Mouse (Mus musculus) layer of hippocampus, adult 6 months (tissue): Measurements from ENCODE around the gene Rnf135. TPM values are rescaled to one million over a fixed set of nuclear protein-coding genes. Genes with fewer than 3 reads are reported as not detected.

Experiments
- long read RNA-seq, 2 experiments: library from polyadenylated mRNA; unstranded; transcript quantifications; one replicate each; pipeline ENCODE4 v2.0.0; 2019 to 2020
- polyA plus RNA-seq: library from polyadenylated mRNA; unstranded; fragments of <200 nt; fragmentation: Nextera tagmentation; gene quantifications from 2 replicates; pipeline ENCODE4 v1.2.3, GENCODE M21; 2021

Rnf135 gene
- polyA plus RNA-seq = 5.4 and 5.8 TPM in 2 replicates
- long read RNA-seq, experiment 1, transcript Rnf135-201 (5 exons, 1,984 nt) = major isoform, 6 of 9 reads
- long read RNA-seq, experiment 1, partial matches to known transcripts = 0 of 9 reads
- long read RNA-seq, experiment 1, other reads (novel, unspliced or antisense) = 3 of 9 reads
- long read RNA-seq, experiment 2, transcript Rnf135-201 (5 exons, 1,984 nt) = major isoform, 24 of 36 reads
- long read RNA-seq, experiment 2, partial matches to known transcripts = 0 of 36 reads
- long read RNA-seq, experiment 2, other reads (novel, unspliced or antisense) = 12 of 36 reads

DNA sequence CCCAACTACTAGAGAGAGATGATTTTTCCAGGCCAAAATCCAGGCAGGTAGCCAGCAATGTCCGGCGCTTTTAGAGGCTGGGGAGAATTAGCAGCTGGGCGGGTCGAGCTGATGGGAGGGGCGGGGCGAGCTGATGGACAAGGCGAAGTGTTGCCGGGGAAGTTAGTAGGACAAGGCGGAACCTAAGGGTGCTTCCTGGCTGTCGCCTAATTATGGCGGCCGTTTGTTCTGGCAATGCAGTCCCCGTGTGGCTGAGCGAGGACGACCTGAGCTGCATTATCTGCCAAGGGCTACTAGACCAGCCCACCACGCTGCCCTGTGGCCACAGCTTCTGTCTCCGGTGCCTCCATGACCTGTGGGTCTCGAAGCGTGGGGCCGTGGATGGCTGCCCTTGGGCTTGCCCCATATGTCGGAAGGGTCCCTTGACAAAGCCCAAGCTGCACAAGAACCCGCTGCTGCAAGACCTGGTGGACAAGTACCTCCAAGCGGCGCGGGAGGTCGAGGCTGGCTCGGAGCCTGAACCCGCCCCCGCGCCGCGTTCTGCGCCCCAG, at the start of gene Rnf135:
TSS of gene Rnf135 (plus strand) at position 147 of the 551 bp plus-strand sequence.

DNA sequence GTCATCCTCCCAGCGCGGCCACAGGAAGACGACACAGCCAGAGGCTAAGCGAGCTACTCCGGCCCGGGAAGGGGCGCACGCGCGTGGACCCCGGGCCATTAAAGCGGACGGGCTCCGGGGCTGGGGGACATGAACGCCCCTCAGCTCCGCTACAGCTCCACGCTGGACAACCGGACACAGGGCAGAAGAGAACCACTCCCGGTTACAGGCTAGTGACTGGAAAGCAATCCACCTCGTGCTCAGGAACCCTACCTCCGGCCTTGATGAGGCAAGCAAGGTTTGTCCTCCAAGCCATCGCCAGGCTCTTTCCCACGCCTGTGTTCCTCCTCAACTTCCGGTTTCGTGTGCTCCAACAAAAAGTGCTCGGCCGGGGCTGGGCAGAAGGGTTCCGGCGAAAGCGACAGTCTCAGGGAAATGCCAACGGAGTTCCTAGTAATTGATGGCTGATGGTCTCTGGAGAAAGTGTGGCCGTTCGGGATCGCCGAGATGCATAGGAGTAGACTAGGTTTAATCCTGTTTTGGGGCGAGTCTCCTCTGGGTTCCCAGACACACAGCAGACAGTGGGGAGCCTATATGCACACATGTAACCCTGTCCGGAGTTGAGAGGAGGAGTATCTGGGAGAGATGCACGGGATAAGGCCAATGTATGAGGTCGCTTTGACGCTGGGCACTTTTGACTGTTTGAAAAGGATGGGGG, 41.7 kb upstream of the Rnf135 start, which contains the start of gene Tefm:
TSS of gene Tefm (minus strand) at position 351 of the 697 bp plus-strand sequence.

GRCm38 (mm10) chr11:80153857-80154495, 29.7 kb upstream of the Rnf135 start, which contains the start of gene Adap2:
Gene Adap2, plus strand, starts transcription at chr11:80154105.

DNA sequence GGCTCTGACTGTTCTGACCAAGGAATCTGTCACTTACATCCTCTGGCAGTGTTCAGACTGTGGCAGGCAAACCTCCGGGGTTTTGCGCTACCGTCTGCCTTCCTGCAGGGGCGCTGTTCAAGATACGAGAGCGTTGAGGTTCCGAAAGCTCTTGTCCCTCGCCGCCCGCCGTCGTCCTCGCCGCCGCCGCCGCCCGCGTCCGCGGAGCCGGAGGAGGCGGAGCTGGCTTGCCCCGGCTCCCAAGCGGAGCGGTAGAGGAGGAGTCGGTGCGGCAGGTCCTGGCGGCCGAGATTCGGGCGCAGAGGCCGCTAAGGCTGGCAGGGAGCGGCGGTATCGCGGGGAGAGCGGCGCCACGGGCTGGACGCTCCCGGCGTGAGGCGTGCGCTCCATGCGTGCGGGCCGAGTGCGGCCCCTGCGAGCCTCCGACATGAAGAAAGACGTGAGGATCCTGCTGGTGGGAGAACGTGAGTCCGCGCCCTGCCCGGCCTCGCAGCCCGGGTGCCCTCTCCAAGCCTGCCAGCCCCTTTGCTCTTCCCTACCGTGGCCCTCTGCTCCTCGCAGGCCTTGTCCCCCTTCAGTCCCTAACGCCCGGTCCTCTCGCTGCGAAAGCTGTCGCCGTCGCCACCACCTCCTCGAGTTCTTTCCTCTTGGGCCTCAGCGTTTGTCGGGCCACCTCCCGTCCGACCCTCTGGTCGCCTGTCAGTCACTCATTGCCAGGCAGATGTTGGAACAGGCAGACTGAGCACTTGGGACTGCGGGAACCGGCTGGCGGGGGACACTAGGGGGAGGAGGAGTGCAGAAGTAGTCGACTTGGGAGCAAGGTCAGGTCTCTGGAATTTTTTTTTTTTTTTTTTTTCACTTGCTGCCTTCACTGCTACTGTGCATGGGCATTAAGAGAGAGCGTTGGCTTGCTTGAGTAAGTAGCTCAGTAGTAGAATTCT, 25.5 kb downstream of the Rnf135 start, which contains the start of gene Rhot1:
TSS of gene Rhot1 (plus strand) at position 160 of the 941 bp plus-strand sequence.

Other genes starting within 250 kb of the Rnf135 start
- gene Utp6, start 221.5 kb upstream of the Rnf135 start, polyA plus RNA-seq = 4.1 and 4.4 TPM in 2 replicates
- gene Suz12, start 190.7 kb upstream of the Rnf135 start, polyA plus RNA-seq = 3.5 and 3.8 TPM in 2 replicates
- gene Crlf3, start 102.9 kb upstream of the Rnf135 start, polyA plus RNA-seq = 13.4 and 13.6 TPM in 2 replicates
- 0.60 and 0.63 TPM in 2 replicates for gene Atad5, start 94.5 kb upstream of the Rnf135 start, polyA plus RNA-seq
- gene Tefm, start 41.7 kb upstream of the Rnf135 start, polyA plus RNA-seq = 12.4 and 13.7 TPM in 2 replicates
- 4.7 TPM in 2 replicates for gene Adap2, start 29.7 kb upstream of the Rnf135 start, polyA plus RNA-seq
- 53.5 and 55.6 TPM in 2 replicates for gene Rhot1, start 25.2 kb downstream of the Rnf135 start, polyA plus RNA-seq
- gene Rhbdl3, start 117.1 kb downstream of the Rnf135 start, polyA plus RNA-seq = 1.1 and 1.7 TPM in 2 replicates
- gene 5730455P16Rik, start 194.2 kb downstream of the Rnf135 start, polyA plus RNA-seq = 28.7 and 29.2 TPM in 2 replicates
- 58.1 and 67.8 TPM in 2 replicates for gene Zfp207, start 199.4 kb downstream of the Rnf135 start, polyA plus RNA-seq
- 141 and 147 TPM in 2 replicates for gene Psmd11, start 244.8 kb downstream of the Rnf135 start, polyA plus RNA-seq